Mouse (Mus musculus) megakaryocyte, embryonic 14.5 days (primary cell): ENCODE measurements at regions not wholly inside any gene's neighbourhood (a gene's known extent, or its start where the extent isn't known, plus 50 kb on each side); places are given as distances from the start of the nearest gene placed in this dataset.

Source experiments
- FLI1 ChIP-seq: IDR thresholded peaks from 2 replicates; pipeline ENCODE4 v1.6.1; 2012; ENCODE audit warnings: low read length, inconsistent platforms, mixed read lengths
- GATA1 ChIP-seq: IDR thresholded peaks from 3 replicates; pipeline ENCODE4 v1.6.1; 2012; ENCODE audit warnings: mixed read lengths, low read length, inconsistent platforms, borderline replicate concordance

DNA sequence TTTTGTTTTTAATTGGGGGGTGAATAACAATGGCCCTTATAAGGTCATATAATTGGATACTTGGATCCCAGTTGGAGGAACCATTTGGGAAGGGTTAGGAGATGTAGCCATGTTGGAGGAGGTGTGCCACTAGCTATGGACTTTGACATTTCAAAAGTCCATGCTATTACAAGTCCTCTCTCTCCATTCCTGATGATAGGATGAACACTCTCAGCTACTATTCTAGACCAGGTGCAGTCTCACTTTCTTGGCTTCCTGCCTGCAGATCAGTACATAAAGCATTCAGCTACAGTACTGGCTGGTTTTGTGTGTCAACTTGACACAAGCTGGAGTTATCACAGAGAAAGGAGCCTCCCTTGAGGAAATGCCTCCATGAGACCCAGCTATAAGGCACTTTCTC, 53.9 kb upstream of the Atp11b start:
- no peak for TF ChIP-seq GATA1
- no peak for TF ChIP-seq FLI1
